ENCODE assay signal across 24 mouse cellular contexts in the genomic region with DNA sequence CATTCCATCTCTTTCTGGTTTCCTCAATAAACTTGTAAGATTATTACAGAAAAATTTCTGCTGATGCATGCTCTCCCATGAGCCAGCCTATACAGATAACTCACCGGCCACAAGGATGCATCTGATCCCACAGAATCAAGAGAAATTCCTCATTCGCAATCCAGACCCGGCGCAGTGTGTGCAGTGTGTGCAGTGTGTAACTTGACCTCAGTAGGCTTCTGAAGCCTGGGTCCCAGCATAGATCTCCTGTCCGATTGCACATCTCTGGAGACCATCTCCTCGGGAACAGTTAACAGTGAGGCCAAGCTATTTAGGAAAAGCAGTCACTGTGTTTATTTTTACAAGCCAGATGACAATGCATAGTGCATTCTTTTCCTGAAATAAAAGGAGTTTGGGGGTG.
DNase-seq lines count a peak whose midpoint lies in the region; ATAC-seq lines count a peak whose summit lies in the region.
"Had no signal": no experiment of that assay in that cellular context is flagged by ENCODE, and none has a peak within 500 bp of the region (broad histone marks: within the 10 kb centered on the region; RNA-seq: fewer than 3 reads in every experiment).

No protein-coding gene starts in this region.

- H3K27me3 ChIP-seq in embryonic facial prominence, embryonic 11.5 days (ENCODE audit: control insufficient read depth, insufficient read depth, low read length): no peaks in the 10 kb centered on the region
- H3K27me3 ChIP-seq: forebrain, embryonic 15.5 days; hindbrain, embryonic 12.5 days; hindbrain, embryonic 15.5 days had no signal

- DNase-seq in heart, adult 11 months: peak; percentile 55
- no peak for DNase-seq in heart, adult 9 months (ENCODE audit: low spot score in 2 of 2)
- DNase-seq in embryo, embryonic 11 days: peak; percentile 43
- peak; percentile 48 for DNase-seq in embryonic facial prominence, embryonic 11.5 days (ENCODE audit: low spot score)
- peak; percentile 8 for DNase-seq in yolk sac, embryonic 10.5 days (ENCODE audit: low spot score)
- DNase-seq in cerebellum, adult 9-11 months: no peak
- DNase-seq: adrenal gland, adult 8-10 months; adrenal gland, postnatal 25 days; cerebellum, adult 11 months; cerebellum, adult 2 months; cerebellum, postnatal 10 days; cerebellum, postnatal 36 days; gastrocnemius, postnatal 25 days; heart, adult 2 months; kidney, adult 8-10 months had no signal

- no peak overlapping the region for H3K27ac ChIP-seq in embryonic facial prominence, embryonic 11.5 days (replicated peaks; ENCODE audit: low read depth, low read length)
- H3K27ac ChIP-seq: forebrain, embryonic 10.5 days; forebrain, embryonic 15.5 days; heart, adult 2 months; hindbrain, embryonic 12.5 days; hindbrain, embryonic 15.5 days had no signal

- no peak overlapping the region for H3K4me2 ChIP-seq in embryonic facial prominence, embryonic 11.5 days (ENCODE audit: low read depth, low read length)
- H3K4me2 ChIP-seq: forebrain, embryonic 15.5 days; heart, embryonic 11.5 days; hindbrain, embryonic 12.5 days; hindbrain, embryonic 15.5 days had no signal

- no peak; the same call in 1 of the 2 replicates for ATAC-seq in embryonic facial prominence, embryonic 11.5 days (replicated peaks; ENCODE audit: insufficient number of reproducible peaks, low FRiP score, low TSS enrichment, low read depth)
- no peak for ATAC-seq in cerebellum, adult (ENCODE audit: insufficient number of reproducible peaks, low FRiP score, low TSS enrichment)
- ATAC-seq: activated CD4-positive, CD25-positive, alpha-beta regulatory T cell, adult 4 months; CD4-positive, CD25-positive, alpha-beta regulatory T cell, adult 4 months; forebrain, embryonic 15.5 days; intestine, postnatal 0 days had no signal

- no peak overlapping the region for H3K4me3 ChIP-seq in embryonic facial prominence, embryonic 11.5 days (ENCODE audit: low read depth, low read length)
- H3K4me3 ChIP-seq: forebrain, embryonic 10.5 days; forebrain, embryonic 15.5 days; heart, adult 2 months; hindbrain, embryonic 12.5 days; hindbrain, embryonic 15.5 days had no signal

- H3K36me3 ChIP-seq in embryonic facial prominence, embryonic 11.5 days (replicated peaks; ENCODE audit: control insufficient read depth, insufficient read depth, low read depth, low read length): no peaks in the 10 kb centered on the region
- H3K36me3 ChIP-seq: forebrain, embryonic 10.5 days; forebrain, embryonic 15.5 days; hindbrain, embryonic 12.5 days; hindbrain, embryonic 15.5 days had no signal

- no peaks in the 10 kb centered on the region; the same call in 1 of the 2 replicates for H3K4me1 ChIP-seq in embryonic facial prominence, embryonic 11.5 days (ENCODE audit: control insufficient read depth, insufficient read depth, low read length)
- H3K4me1 ChIP-seq: hindbrain, embryonic 12.5 days had no signal

- H3K9me3 ChIP-seq in embryonic facial prominence, embryonic 11.5 days (replicated peaks; ENCODE audit: control insufficient read depth, low read length): no peaks in the 10 kb centered on the region
- H3K9me3 ChIP-seq: forebrain, embryonic 10.5 days; forebrain, embryonic 15.5 days; hindbrain, embryonic 12.5 days; hindbrain, embryonic 15.5 days had no signal

- no peak overlapping the region for H3K9ac ChIP-seq in embryonic facial prominence, embryonic 11.5 days (replicated peaks; ENCODE audit: low read length)
- H3K9ac ChIP-seq: forebrain, embryonic 15.5 days; hindbrain, embryonic 12.5 days; hindbrain, embryonic 15.5 days had no signal

- WGBS in embryonic facial prominence, embryonic 11.5 days: 23% methylated on average over 6 of the region's 6 CpGs

Comparison
In these comparisons a context has a peak if more than half of its experiments do, and no peak if none do; other contexts are left out.
1. DNase-seq: peak in heart, adult 11 months (single experiment), embryo, embryonic 11 days (single experiment), embryonic facial prominence, embryonic 11.5 days (single experiment) and yolk sac, embryonic 10.5 days (single experiment); none in heart, adult 9 months (0 of 2) and cerebellum, adult 9-11 months (single experiment).